Mouse (Mus musculus) cortical plate, adult 2 months (tissue): ENCODE results near the gene Cox17.

ENCODE experiments used
- CTCF ChIP-seq: fragments of 200-500 bp; IDR thresholded peaks from 2 replicates; pipeline ENCODE4 v1.5.1; 2011; ENCODE audit warnings: mild to moderate bottlenecking, control low read depth, low read length; ENCODE audit not compliant: insufficient read depth; ENCODE audit errors: extremely low read depth
- POLR2A ChIP-seq: fragments of 200-500 bp; IDR thresholded peaks from 2 replicates; pipeline ENCODE4 v1.6.1; 2011; ENCODE audit warnings: mild to moderate bottlenecking, low read length, control low read depth; ENCODE audit not compliant: insufficient read depth; ENCODE audit errors: extremely low read depth

DNA sequence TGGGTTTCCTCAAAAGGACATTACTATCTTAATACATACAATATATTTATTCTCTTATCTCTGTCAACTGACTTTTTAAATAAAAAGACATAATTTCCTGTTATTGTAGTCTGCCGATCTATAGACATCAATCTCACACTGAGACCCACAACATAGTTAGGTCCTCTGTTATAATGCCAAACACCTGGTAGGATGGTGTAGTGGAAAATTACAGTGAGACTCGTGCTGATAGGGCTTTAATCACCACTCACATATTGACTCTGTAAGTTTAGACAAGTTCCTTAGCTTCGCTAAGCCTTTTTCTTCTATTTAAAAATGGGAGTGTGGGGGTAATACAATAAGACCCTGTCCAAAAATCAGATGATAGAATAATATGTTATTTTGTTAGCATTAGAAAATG is 13.1 kb downstream of the Cox17 start:
- TF ChIP-seq CTCF, result no peak
- TF ChIP-seq POLR2A, result no peak
